Mouse (Mus musculus) ES-Bruce4 (cell line): ENCODE measurements around the gene Bola3. TPM values are rescaled to one million over a fixed set of nuclear protein-coding genes. Genes with fewer than 3 reads are reported as not detected.

Experiments
- H3K27ac ChIP-seq: 2 replicates; pipeline ENCODE4 v1.5.1; 2012; ENCODE audit warnings: low read length, inconsistent platforms; ENCODE audit not compliant: insufficient read depth
- H3K27me3 ChIP-seq: 2 replicates; pipeline ENCODE4 v1.6.1; 2012; ENCODE audit warnings: mild to moderate bottlenecking, low read length, inconsistent platforms; ENCODE audit not compliant: control insufficient read depth, poor library complexity, insufficient read depth, severe bottlenecking
- H3K36me3 ChIP-seq: 2 replicates; pipeline ENCODE4 v1.6.1; 2012; ENCODE audit warnings: inconsistent platforms, mild to moderate bottlenecking, low read length, moderate library complexity; ENCODE audit not compliant: control insufficient read depth, poor library complexity, insufficient read depth, severe bottlenecking
- H3K4me1 ChIP-seq: one replicate; pipeline ENCODE4 v1.8.1; 2011; ENCODE audit warnings: low read length; ENCODE audit not compliant: control insufficient read depth, insufficient read depth
- H3K4me3 ChIP-seq: 2 replicates; pipeline ENCODE4 v1.5.1; 2011; ENCODE audit warnings: low read depth, mild to moderate bottlenecking, low read length
- H3K9ac ChIP-seq: 2 replicates; pipeline ENCODE4 v1.6.1; 2012; ENCODE audit warnings: low read depth, mild to moderate bottlenecking, inconsistent platforms; ENCODE audit not compliant: poor library complexity, severe bottlenecking
- H3K9me3 ChIP-seq: replicated peaks from 2 replicates; pipeline ENCODE4 v1.6.1; 2012; ENCODE audit warnings: mild to moderate bottlenecking, low read length, inconsistent platforms; ENCODE audit not compliant: control insufficient read depth, poor library complexity, insufficient read depth, severe bottlenecking
- CTCF ChIP-seq: IDR thresholded peaks from one replicate; pipeline ENCODE4 v1.8.1; 2011; ENCODE audit warnings: low read depth, low read length
- EP300 ChIP-seq: IDR thresholded peaks from 2 replicates; pipeline ENCODE4 v1.6.1; 2011; ENCODE audit warnings: low read depth, low read length; ENCODE audit not compliant: insufficient read depth
- POLR2A ChIP-seq: IDR thresholded peaks from one replicate; pipeline ENCODE4 v1.8.1; 2011; ENCODE audit warnings: low read length; ENCODE audit not compliant: insufficient read depth
- polyA plus RNA-seq: library from polyadenylated mRNA; stranded (reverse); fragments of >200 nt; gene quantifications from 2 replicates; pipeline ENCODE4 v1.2.4, GENCODE M21; 2011; ENCODE audit warnings: low read depth; ENCODE audit not compliant: missing spikeins, insufficient read depth, insufficient read length

Bola3 gene
- polyA plus RNA-seq, 1 experiment = 38.1 TPM

- Histone ChIP-seq H3K4me1 (no peaks in the 10 kb centered on the region), H3K4me3 (no peak overlapping the region), H3K9ac (no peak overlapping the region), H3K27me3 (no peaks in the 10 kb centered on the region), H3K36me3 (peaks cover 52% of the 10 kb centered on the region), H3K9me3 (no peaks in the 10 kb centered on the region), H3K27ac (no peak overlapping the region)
- no peak for TF ChIP-seq EP300
- no peak for TF ChIP-seq POLR2A
- TF ChIP-seq CTCF = no peak
Observed at GRCm38 (mm10) chr6:83312021-83312420, 36.9 kb upstream of the Bola3 start.

DNA sequence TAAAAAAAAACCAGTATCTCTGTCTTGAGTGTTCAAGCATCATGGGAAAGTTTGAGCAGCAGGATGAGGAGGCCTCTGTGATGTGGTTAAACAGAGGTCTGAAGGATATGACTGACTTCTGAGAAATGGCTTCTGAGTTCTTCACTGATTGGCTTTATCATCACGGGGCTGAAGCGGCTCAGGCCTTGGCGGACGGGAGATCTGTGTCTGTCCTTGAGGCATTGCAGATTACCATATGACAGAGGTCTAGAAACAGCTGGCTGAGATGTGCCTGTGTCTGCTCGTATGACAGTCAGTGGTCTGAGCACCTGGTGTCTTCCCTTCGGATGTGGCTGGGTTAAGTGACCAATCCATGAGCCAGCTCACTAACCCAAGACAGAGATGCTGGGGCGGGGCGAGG, 36.4 kb upstream of the Bola3 start:
- TF ChIP-seq POLR2A = no peak
- no peak for TF ChIP-seq EP300
- TF ChIP-seq CTCF = no peak
- H3K4me3 ChIP-seq = no peak overlapping the region
- H3K36me3 ChIP-seq = peaks cover 49% of the 10 kb centered on the region
- H3K4me1 ChIP-seq = no peaks in the 10 kb centered on the region
- H3K9ac ChIP-seq = no peak overlapping the region
- H3K9me3 ChIP-seq = no peaks in the 10 kb centered on the region
- H3K27me3 ChIP-seq = no peaks in the 10 kb centered on the region
- H3K27ac ChIP-seq = no peak overlapping the region

GRCm38 (mm10) chr6:83315293-83315692, 33.7 kb upstream of the Bola3 start:
- Histone ChIP-seq H3K27me3 (no peaks in the 10 kb centered on the region), H3K9ac (no peak overlapping the region), H3K4me1 (no peaks in the 10 kb centered on the region), H3K9me3 (no peaks in the 10 kb centered on the region), H3K27ac (no peak overlapping the region), H3K4me3 (no peak overlapping the region), H3K36me3 (peaks cover 28% of the 10 kb centered on the region)
- no peak for TF ChIP-seq CTCF
- no peak for TF ChIP-seq EP300
- no peak for TF ChIP-seq POLR2A

- Histone ChIP-seq H3K9ac (peak overlapping the region; percentile 82), H3K36me3 (peaks cover 21% of the 10 kb centered on the region), H3K27me3 (no peaks in the 10 kb centered on the region), H3K4me3 (peak overlapping the region; percentile 26), H3K27ac (no peak overlapping the region), H3K4me1 (no peaks in the 10 kb centered on the region), H3K9me3 (no peaks in the 10 kb centered on the region)
- TF ChIP-seq POLR2A = no peak
- no peak for TF ChIP-seq EP300
- TF ChIP-seq CTCF = no peak
Observed at GRCm38 (mm10) chr6:83316022-83316421, 32.9 kb upstream of the Bola3 start.

DNA sequence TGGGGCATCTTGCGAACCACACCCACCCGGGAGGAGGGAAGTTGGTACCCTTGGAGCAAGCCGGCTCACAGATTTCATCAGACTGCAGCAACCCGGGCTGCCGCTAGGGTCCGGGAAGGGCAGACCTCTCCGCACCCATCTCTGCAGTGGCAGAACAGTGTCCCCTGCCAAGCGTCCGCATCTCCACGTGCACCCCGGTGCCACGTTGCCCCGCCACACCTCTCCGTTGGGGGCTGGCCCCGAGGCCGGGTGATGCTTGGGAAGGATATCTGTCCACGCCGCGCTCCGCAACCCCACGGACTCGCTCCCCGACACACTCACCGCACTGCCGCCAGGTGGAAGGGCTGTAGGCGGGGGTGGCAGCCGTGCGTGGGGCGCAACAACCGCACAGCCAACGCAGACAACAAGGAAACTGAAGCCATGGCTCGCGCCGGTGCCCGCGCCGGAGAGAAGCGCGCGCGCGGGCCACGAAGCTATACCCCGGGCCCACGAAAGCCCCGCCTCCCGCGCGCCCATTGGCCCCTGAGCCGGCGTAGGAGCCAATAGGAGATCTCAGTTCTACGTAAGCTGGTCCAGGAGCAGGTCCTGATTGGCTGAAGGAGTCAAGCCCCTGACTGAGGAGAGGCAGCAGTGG, 31.7 kb upstream of the Bola3 start:
- peak overlapping the region; percentile 82 for H3K9ac ChIP-seq
- TF ChIP-seq EP300 (no peak), POLR2A (peak; percentile 36), CTCF (peak; percentile 20)
- H3K9me3 ChIP-seq = no peaks in the 10 kb centered on the region
- H3K27ac ChIP-seq = no peak overlapping the region
- H3K36me3 ChIP-seq = peaks cover 9% of the 10 kb centered on the region
- no peaks in the 10 kb centered on the region for H3K4me1 ChIP-seq
- H3K27me3 ChIP-seq = no peaks in the 10 kb centered on the region
- H3K4me3 ChIP-seq = peak overlapping the region; percentile 82

GRCm38 (mm10) chr6:83321927-83322326, 27.0 kb upstream of the Bola3 start:
- Histone ChIP-seq H3K27ac (no peak overlapping the region), H3K9me3 (no peaks in the 10 kb centered on the region), H3K4me1 (no peaks in the 10 kb centered on the region), H3K27me3 (no peaks in the 10 kb centered on the region), H3K36me3 (no peaks in the 10 kb centered on the region), H3K9ac (no peak overlapping the region), H3K4me3 (no peak overlapping the region)
- TF ChIP-seq CTCF (no peak), POLR2A (no peak), EP300 (no peak)
